Mouse (Mus musculus) brain, embryonic 14.5 days (tissue): ENCODE results near the gene Nprl2. TPM values are rescaled to one million over a fixed set of nuclear protein-coding genes. Genes with fewer than 3 reads are reported as not detected.

Experiments used
- DNase-seq: peaks from one replicate; pipeline ENCODE4 v3.0.0-alpha.2; 2011; ENCODE audit warnings: low read depth
- CTCF ChIP-seq: fragments of 200-500 bp; IDR thresholded peaks from 2 replicates; pipeline ENCODE4 v1.5.1; 2012; ENCODE audit warnings: inconsistent platforms, mild to moderate bottlenecking, moderate library complexity, borderline replicate concordance; ENCODE audit not compliant: insufficient read depth, insufficient read length; ENCODE audit errors: extremely low read depth
- POLR2A ChIP-seq: fragments of 200-500 bp; IDR thresholded peaks from 2 replicates; pipeline ENCODE4 v1.6.1; 2012; ENCODE audit warnings: mild to moderate bottlenecking, inconsistent platforms, borderline replicate concordance; ENCODE audit not compliant: poor library complexity, insufficient read depth, insufficient read length, severe bottlenecking; ENCODE audit errors: extremely low read depth
- polyA plus RNA-seq: library from polyadenylated mRNA; depleted of rRNA; stranded (reverse); fragments of >200 nt; gene quantifications from 2 replicates; pipeline ENCODE4 v1.2.3, GENCODE M21; 2012

Gene Nprl2
- polyA plus RNA-seq, 1 experiment: 74.5 TPM

GRCm38 (mm10) chr9:107550491-107551116 lies 8.6 kb downstream of the Nprl2 start:
- DNase-seq: no peak
- no peak for TF ChIP-seq POLR2A
- no peak for TF ChIP-seq CTCF

DNA sequence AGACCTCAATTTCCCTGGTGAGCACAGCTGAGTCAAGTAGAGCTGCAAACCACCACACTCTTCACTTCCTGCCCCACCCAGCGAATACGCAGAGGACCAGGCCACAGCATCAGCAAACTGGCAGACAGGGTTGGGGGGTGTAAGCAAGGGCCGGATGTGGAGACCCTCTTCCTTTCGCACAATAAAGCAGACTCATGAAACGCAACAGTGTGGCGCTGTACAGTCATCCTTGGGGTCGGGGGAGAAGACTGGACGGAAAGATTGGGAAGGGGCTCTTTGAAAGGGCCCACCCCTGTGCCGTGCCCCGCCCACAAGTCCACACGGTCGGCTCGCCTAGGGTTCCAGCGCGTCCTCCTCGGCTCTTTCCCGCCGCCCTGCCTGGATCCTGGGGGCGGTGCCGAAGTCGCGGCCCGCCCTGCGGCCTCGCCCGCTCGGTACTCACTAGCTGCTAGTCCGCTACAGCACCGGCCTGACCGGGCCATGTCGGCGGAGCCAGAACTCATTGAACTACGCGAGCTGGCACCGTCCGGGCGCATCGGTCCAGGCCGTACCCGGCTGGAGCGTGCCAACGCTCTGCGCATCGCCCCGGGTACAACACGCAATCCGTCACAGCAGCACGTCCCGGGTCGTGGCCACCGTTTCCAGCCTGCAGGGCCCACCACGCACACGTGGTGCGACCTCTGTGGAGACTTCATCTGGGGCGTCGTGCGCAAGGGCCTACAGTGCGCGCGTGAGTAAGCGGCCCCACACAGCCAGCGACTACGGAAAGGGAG lies 9.3 kb downstream of the Nprl2 start, which contains the start of gene Rassf1:
Rassf1 (plus strand) TSS at position 439 of the 773 bp plus-strand sequence.
- DNase-seq: peak; percentile 44
- TF ChIP-seq POLR2A: 0 out of 2 replicates have a peak, but pooled peaks have one; percentile 16
- no peak for TF ChIP-seq CTCF

DNA sequence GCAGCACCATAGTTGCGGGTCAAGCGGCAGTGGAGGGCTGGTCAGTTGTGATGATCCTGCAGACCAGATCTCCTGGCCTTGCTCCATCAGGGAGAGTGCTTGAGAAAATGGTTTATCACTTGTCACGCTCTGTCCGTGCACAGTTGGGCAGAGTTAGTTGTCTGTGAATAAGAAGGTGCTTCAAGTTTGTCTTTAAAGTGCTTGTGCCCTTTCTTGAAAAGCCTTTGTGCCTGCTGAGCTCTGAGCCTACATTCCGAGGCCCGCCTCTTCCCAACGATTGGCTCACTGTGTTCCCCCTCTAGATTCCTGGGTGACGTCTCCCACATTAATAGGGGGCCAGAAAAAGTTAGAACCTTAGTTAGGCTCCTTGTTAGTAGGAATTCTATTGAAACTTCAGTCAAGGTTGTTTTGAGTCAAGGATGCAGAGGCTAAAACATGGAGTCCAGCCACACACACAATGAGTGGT lies 9.9 kb downstream of the Nprl2 start:
- TF ChIP-seq CTCF: no peak
- TF ChIP-seq POLR2A: no peak
- no peak for DNase-seq

- no peak for TF ChIP-seq CTCF
- DNase-seq: no peak
Measured at GRCm38 (mm10) chr9:107552690-107553393, 10.8 kb downstream of the Nprl2 start.

GRCm38 (mm10) chr9:107553541-107554318 lies 11.7 kb downstream of the Nprl2 start:
- DNase-seq: no peak
- no peak for TF ChIP-seq CTCF
- TF ChIP-seq POLR2A: no peak

DNA sequence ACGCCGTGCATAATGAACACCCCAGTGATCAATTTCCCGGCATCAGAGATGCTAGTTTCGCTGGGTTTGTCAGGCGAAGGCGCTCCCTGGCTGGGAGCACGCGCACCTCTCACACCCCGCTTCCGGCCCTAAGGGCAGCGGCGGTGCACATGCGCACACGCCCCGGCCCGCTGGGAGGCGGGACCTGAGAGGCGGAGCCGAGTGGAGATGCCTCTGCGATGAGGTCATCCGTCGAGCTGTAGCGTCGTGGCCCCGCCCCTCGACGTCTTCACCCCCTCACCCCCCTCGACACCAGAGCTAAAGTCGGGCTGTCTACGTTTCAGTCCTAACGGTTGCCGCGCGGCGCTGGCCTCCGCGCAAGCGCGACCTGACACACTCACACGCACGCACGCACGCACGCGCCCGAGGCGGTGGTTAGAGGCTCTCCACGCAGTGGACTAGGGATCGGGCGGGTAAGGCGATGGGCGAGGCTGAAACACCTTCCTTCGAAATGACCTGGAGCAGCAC lies 12.3 kb downstream of the Nprl2 start:
- DNase-seq: peak; percentile 99
- peak; percentile 71; the same call in 1 of the 2 replicates for TF ChIP-seq POLR2A
- no peak for TF ChIP-seq CTCF

GRCm38 (mm10) chr9:107555031-107555457 lies 13.0 kb downstream of the Nprl2 start:
- TF ChIP-seq POLR2A (no peak), CTCF (no peak)
- peak; percentile 56 for DNase-seq

GRCm38 (mm10) chr9:107555701-107556100 lies 13.7 kb downstream of the Nprl2 start:
- TF ChIP-seq CTCF: no peak
- TF ChIP-seq POLR2A: no peak

DNA sequence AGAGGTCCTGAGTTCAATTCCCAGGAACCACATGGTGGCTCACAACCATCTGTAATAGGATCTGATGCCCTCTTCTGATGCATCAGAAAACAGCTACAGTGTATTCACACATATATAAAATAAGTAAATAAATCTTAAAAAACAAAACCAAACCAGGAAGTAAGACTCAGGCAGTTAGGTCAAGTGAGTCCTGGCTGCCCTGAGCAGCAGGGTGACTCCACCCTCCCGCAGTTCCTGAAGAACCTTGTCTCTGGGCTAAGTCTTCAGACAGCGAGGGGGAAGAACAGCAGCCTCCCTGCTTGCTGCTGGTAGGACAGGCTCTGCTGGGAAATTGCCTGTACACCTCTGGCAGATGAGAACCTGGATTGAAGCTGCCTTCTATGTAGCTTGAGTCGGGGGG lies 14.3 kb downstream of the Nprl2 start:
- no peak for DNase-seq
- TF ChIP-seq CTCF: no peak
- no peak for TF ChIP-seq POLR2A

More at GRCm38 (mm10) chr9:107555701-107556100, 13.7 kb downstream of the Nprl2 start:
- no peak for DNase-seq

GRCm38 (mm10) chr9:107563029-107563581 lies 21.1 kb downstream of the Nprl2 start, which contains the start of gene Tusc2:
Gene Tusc2, plus strand, starts transcription at chr9:107563255.
- TF ChIP-seq CTCF (no peak), POLR2A (peak; percentile 83)
- DNase-seq: peak; percentile 97
